Mouse (Mus musculus) limb, embryonic 14.5 days (tissue): ENCODE measurements at regions not wholly inside any gene's neighbourhood (a gene's known extent, or its start where the extent isn't known, plus 50 kb on each side); places are given as distances from the start of the nearest gene placed in this dataset.

Experiments used
- ATAC-seq: fragments of 200-750 bp; cut with Nextera tagmentation; 2 replicates; pipeline ENCODE4 v1.8.0; 2017; ENCODE audit warnings: low read depth, moderate number of reproducible peaks, moderate TSS enrichment; ENCODE audit not compliant: low FRiP score
- DNase-seq: peaks from one replicate; pipeline ENCODE4 v3.0.0-alpha.2; 2015; ENCODE audit warnings: low spot score
- H3K27ac ChIP-seq: fragments of 300-500 bp; sonication (generic); replicated peaks from 2 replicates; pipeline ENCODE4 v1.5.1; 2014; ENCODE audit warnings: low read depth, mild to moderate bottlenecking, low read length, moderate library complexity, mixed read lengths
- H3K27me3 ChIP-seq: fragments of 300-500 bp; sonication (generic); 2 replicates; pipeline ENCODE4 v1.6.1; 2014; ENCODE audit warnings: low read length, mixed read lengths; ENCODE audit not compliant: control insufficient read depth, insufficient read depth
- H3K36me3 ChIP-seq: fragments of 300-500 bp; sonication (generic); 2 replicates; pipeline ENCODE4 v1.6.1; 2014; ENCODE audit warnings: mild to moderate bottlenecking, low read length, moderate library complexity, mixed read lengths; ENCODE audit not compliant: control insufficient read depth, insufficient read depth
- H3K4me1 ChIP-seq: fragments of 300-500 bp; sonication (generic); 2 replicates; pipeline ENCODE4 v1.6.1; 2014; ENCODE audit warnings: antibody characterized with exemption, low read length, mixed read lengths; ENCODE audit not compliant: control insufficient read depth, insufficient read depth
- H3K4me2 ChIP-seq: fragments of 300-500 bp; sonication (generic); replicated peaks from 2 replicates; pipeline ENCODE4 v1.6.1; 2014; ENCODE audit warnings: low read depth, mild to moderate bottlenecking, low read length, moderate library complexity; ENCODE audit not compliant: severe bottlenecking
- H3K4me3 ChIP-seq: fragments of 300-500 bp; sonication (generic); replicated peaks from 2 replicates; pipeline ENCODE4 v1.5.1; 2014; ENCODE audit warnings: low read length
- H3K9ac ChIP-seq: fragments of 300-500 bp; sonication (generic); 2 replicates; pipeline ENCODE4 v1.6.1; 2014; ENCODE audit warnings: mild to moderate bottlenecking, low read depth, low read length, moderate library complexity; ENCODE audit not compliant: severe bottlenecking
- H3K9me3 ChIP-seq: fragments of 300-500 bp; sonication (generic); 2 replicates; pipeline ENCODE4 v1.6.1; 2016; ENCODE audit warnings: low read length; ENCODE audit not compliant: control insufficient read depth
- POLR2A ChIP-seq: fragments of 200-500 bp; IDR thresholded peaks from 2 replicates; pipeline ENCODE4 v1.8.0; 2012; ENCODE audit warnings: inconsistent platforms, mild to moderate bottlenecking, moderate library complexity, borderline replicate concordance; ENCODE audit not compliant: insufficient read depth, insufficient read length; ENCODE audit errors: extremely low read depth
- WGBS: fragments of 180-500 bp; shearing (Covaris S2); extraction: QIAGEN DNeasy Blood & Tissue Kit; methylation state at CpG from one replicate; pipeline ENCODE4 v1.1.7; 2014; 5-methylcytosine and 5-hydroxymethylcytosine counted together

GRCm38 (mm10) chr13:43988421-43988820, 203.8 kb downstream of the Cd83 start:
- TF ChIP-seq POLR2A, result no peak
- Histone ChIP-seq H3K36me3 (no peaks in the 10 kb centered on the region), H3K4me1 (peaks cover 8% of the 10 kb centered on the region), H3K27me3 (no peaks in the 10 kb centered on the region), H3K9me3 (0 out of 2 replicates have a peak, but pooled peaks cover 3% of the 10 kb centered on the region), H3K9ac (no peak overlapping the region), H3K4me2 (no peak overlapping the region), H3K4me3 (no peak overlapping the region), H3K27ac (no peak overlapping the region)
- DNase-seq (no peak), ATAC-seq (no peak)
- WGBS, result 93% methylated on average over 4 of the region's 4 CpGs

GRCm38 (mm10) chr13:43990281-43991101, 205.9 kb downstream of the Cd83 start:
- H3K9ac ChIP-seq, result no peak overlapping the region
- 0 out of 2 replicates have a peak, but pooled peaks cover 3% of the 10 kb centered on the region for H3K9me3 ChIP-seq
- WGBS, result 24% methylated on average over 16 of the region's 16 CpGs
- no peaks in the 10 kb centered on the region for H3K36me3 ChIP-seq
- ATAC-seq, result no peak
- no peak overlapping the region for H3K27ac ChIP-seq
- TF ChIP-seq POLR2A, result no peak
- peaks cover 8% of the 10 kb centered on the region for H3K4me1 ChIP-seq
- no peak overlapping the region for H3K4me3 ChIP-seq
- no peaks in the 10 kb centered on the region for H3K27me3 ChIP-seq
- H3K4me2 ChIP-seq, result no peak overlapping the region
- peak; percentile 67 for DNase-seq

- Histone ChIP-seq H3K9me3 (0 out of 2 replicates have a peak, but pooled peaks cover 3% of the 10 kb centered on the region), H3K4me3 (no peak overlapping the region), H3K9ac (no peak overlapping the region), H3K36me3 (no peaks in the 10 kb centered on the region), H3K4me2 (no peak overlapping the region), H3K27ac (no peak overlapping the region), H3K4me1 (peaks cover 8% of the 10 kb centered on the region), H3K27me3 (no peaks in the 10 kb centered on the region)
- no peak for ATAC-seq
- WGBS, result 51% methylated on average over 5 of the region's 5 CpGs
- DNase-seq, result peak; percentile 64
- no peak for TF ChIP-seq POLR2A
Measured at GRCm38 (mm10) chr13:43991774-43992173, 207.2 kb downstream of the Cd83 start.

- Histone ChIP-seq H3K36me3 (no peaks in the 10 kb centered on the region), H3K4me2 (no peak overlapping the region), H3K4me3 (no peak overlapping the region), H3K27me3 (no peaks in the 10 kb centered on the region), H3K27ac (no peak overlapping the region), H3K9ac (no peak overlapping the region), H3K4me1 (peaks cover 5% of the 10 kb centered on the region; the same call in 1 of the 2 replicates), H3K9me3 (0 out of 2 replicates have a peak, but pooled peaks cover 3% of the 10 kb centered on the region)
- no peak for TF ChIP-seq POLR2A
- DNase-seq (no peak), ATAC-seq (no peak)
Measured at GRCm38 (mm10) chr13:43992968-43993367, 208.4 kb downstream of the Cd83 start.

- Histone ChIP-seq H3K4me1 (peaks cover 5% of the 10 kb centered on the region; the same call in 1 of the 2 replicates), H3K27ac (no peak overlapping the region), H3K36me3 (no peaks in the 10 kb centered on the region), H3K9me3 (0 out of 2 replicates have a peak, but pooled peaks cover 3% of the 10 kb centered on the region), H3K4me3 (no peak overlapping the region), H3K4me2 (no peak overlapping the region), H3K27me3 (no peaks in the 10 kb centered on the region), H3K9ac (no peak overlapping the region)
- 88% methylated on average over 4 of the region's 4 CpGs for WGBS
- DNase-seq (no peak), ATAC-seq (no peak)
- no peak for TF ChIP-seq POLR2A
Measured at GRCm38 (mm10) chr13:43994361-43994760, 209.8 kb downstream of the Cd83 start.
